Mouse (Mus musculus) forebrain, embryonic 16.5 days (tissue): ENCODE measurements at regions not wholly inside any gene's neighbourhood (a gene's known extent, or its start where the extent isn't known, plus 50 kb on each side); places are given as distances from the start of the nearest gene placed in this dataset.

Experiments used
- ATAC-seq: fragments of 200-750 bp; cut with Nextera tagmentation; 2 replicates; pipeline ENCODE4 v1.8.0; 2017; ENCODE audit warnings: mild to moderate bottlenecking, moderate library complexity
- H3K27ac ChIP-seq: fragments of 300-500 bp; sonication (generic); 2 replicates; pipeline ENCODE4 v1.5.1; 2014; ENCODE audit warnings: low read length, control low read depth
- H3K27me3 ChIP-seq: fragments of 300-500 bp; sonication (generic); replicated peaks from 2 replicates; pipeline ENCODE4 v1.6.1; 2014; ENCODE audit warnings: low read length; ENCODE audit not compliant: control insufficient read depth, insufficient read depth
- H3K36me3 ChIP-seq: fragments of 300-500 bp; sonication (generic); 2 replicates; pipeline ENCODE4 v1.6.1; 2014; ENCODE audit not compliant: control insufficient read depth, insufficient read depth
- H3K4me1 ChIP-seq: fragments of 300-500 bp; sonication (generic); replicated peaks from 2 replicates; pipeline ENCODE4 v1.6.1; 2014; ENCODE audit warnings: low read length; ENCODE audit not compliant: control insufficient read depth, insufficient read depth
- H3K4me2 ChIP-seq: fragments of 300-500 bp; sonication (generic); 2 replicates; pipeline ENCODE4 v1.6.1; 2014; ENCODE audit warnings: mild to moderate bottlenecking, low read length, control low read depth
- H3K4me3 ChIP-seq: fragments of 300-500 bp; sonication (generic); replicated peaks from 2 replicates; pipeline ENCODE4 v1.5.1; 2014; ENCODE audit warnings: mild to moderate bottlenecking, low read length, control low read depth
- H3K9ac ChIP-seq: fragments of 300-500 bp; sonication (generic); replicated peaks from 2 replicates; pipeline ENCODE4 v1.6.1; 2014; ENCODE audit warnings: low read depth, low read length, control low read depth
- H3K9me3 ChIP-seq: fragments of 300-500 bp; sonication (generic); 2 replicates; pipeline ENCODE4 v1.6.1; 2016; ENCODE audit warnings: low read length; ENCODE audit not compliant: control insufficient read depth
- WGBS: fragments of 180-500 bp; shearing (Covaris S2); extraction: QIAGEN DNeasy Blood & Tissue Kit; methylation state at CpG from one replicate; pipeline ENCODE4 v1.1.7; 2014; 5-methylcytosine and 5-hydroxymethylcytosine counted together

- no peak for ATAC-seq
- H3K9me3 ChIP-seq: no peaks in the 10 kb centered on the region
- WGBS: 33% methylated on average over 5 of the region's 5 CpGs
Observed at GRCm38 (mm10) chr7:82047456-82047855, 55.4 kb upstream of the Bnc1 start.

GRCm38 (mm10) chr7:82053411-82053810 lies 61.3 kb upstream of the Bnc1 start:
- Histone ChIP-seq H3K9ac (no peak overlapping the region), H3K36me3 (no peaks in the 10 kb centered on the region), H3K27ac (no peak overlapping the region), H3K4me1 (peaks cover 8% of the 10 kb centered on the region), H3K4me3 (no peak overlapping the region), H3K27me3 (peaks cover 6% of the 10 kb centered on the region), H3K9me3 (no peaks in the 10 kb centered on the region), H3K4me2 (no peak overlapping the region)
- 80% methylated on average over 4 of the region's 4 CpGs for WGBS
- no peak for ATAC-seq

More at GRCm38 (mm10) chr7:82047456-82047855, 55.4 kb upstream of the Bnc1 start:
- no peak overlapping the region for H3K27ac ChIP-seq
- no peak overlapping the region for H3K9ac ChIP-seq
- no peaks in the 10 kb centered on the region for H3K36me3 ChIP-seq
- no peak overlapping the region for H3K4me3 ChIP-seq
- H3K27me3 ChIP-seq: no peaks in the 10 kb centered on the region; the same call in 1 of the 2 replicates
- peaks cover 2% of the 10 kb centered on the region; the same call in 1 of the 2 replicates for H3K4me1 ChIP-seq
- H3K4me2 ChIP-seq: no peak overlapping the region

- H3K4me3 ChIP-seq: peak overlapping the region; percentile 16
- 1% methylated on average over 21 of the region's 21 CpGs for WGBS
- H3K27me3 ChIP-seq: peaks cover 6% of the 10 kb centered on the region; the same call in 1 of the 2 replicates
- H3K4me2 ChIP-seq: peak overlapping the region; percentile 35
- no peaks in the 10 kb centered on the region for H3K9me3 ChIP-seq
- no peak overlapping the region for H3K27ac ChIP-seq
- H3K9ac ChIP-seq: no peak overlapping the region
- ATAC-seq: 0 out of 2 replicates have a peak, but pooled peaks have one; percentile 26
- no peaks in the 10 kb centered on the region for H3K36me3 ChIP-seq
- peaks cover 8% of the 10 kb centered on the region for H3K4me1 ChIP-seq
Observed at GRCm38 (mm10) chr7:82056551-82057230, 64.6 kb upstream of the Bnc1 start.

- no peak overlapping the region for H3K4me3 ChIP-seq
- H3K36me3 ChIP-seq: no peaks in the 10 kb centered on the region
- peaks cover 6% of the 10 kb centered on the region; the same call in 1 of the 2 replicates for H3K4me1 ChIP-seq
- no peaks in the 10 kb centered on the region for H3K9me3 ChIP-seq
- peak; percentile 86 for ATAC-seq
- H3K4me2 ChIP-seq: no peak overlapping the region
- no peaks in the 10 kb centered on the region; the same call in 1 of the 2 replicates for H3K27me3 ChIP-seq
- no peak overlapping the region for H3K27ac ChIP-seq
- H3K9ac ChIP-seq: no peak overlapping the region
- 43% methylated on average over 7 of the region's 7 CpGs for WGBS
Observed at GRCm38 (mm10) chr7:82063407-82063806, 71.3 kb upstream of the Bnc1 start.

- Histone ChIP-seq H3K4me3 (no peak overlapping the region), H3K9ac (no peak overlapping the region), H3K36me3 (no peaks in the 10 kb centered on the region), H3K4me2 (no peak overlapping the region), H3K9me3 (no peaks in the 10 kb centered on the region), H3K27me3 (no peaks in the 10 kb centered on the region), H3K4me1 (no peaks in the 10 kb centered on the region), H3K27ac (no peak overlapping the region)
- WGBS: 68% methylated on average over 7 of the region's 7 CpGs
- ATAC-seq: peak; percentile 67
Observed at GRCm38 (mm10) chr7:82069629-82070450, 77.7 kb upstream of the Bnc1 start.

GRCm38 (mm10) chr7:82070946-82071727 lies 79.0 kb upstream of the Bnc1 start:
- Histone ChIP-seq H3K27me3 (no peaks in the 10 kb centered on the region), H3K27ac (no peak overlapping the region), H3K4me1 (no peaks in the 10 kb centered on the region), H3K36me3 (no peaks in the 10 kb centered on the region), H3K9ac (no peak overlapping the region), H3K9me3 (no peaks in the 10 kb centered on the region), H3K4me3 (no peak overlapping the region), H3K4me2 (no peak overlapping the region)
- 86% methylated on average over 10 of the region's 10 CpGs for WGBS
- no peak for ATAC-seq

GRCm38 (mm10) chr7:82075359-82075758 lies 83.3 kb upstream of the Bnc1 start:
- Histone ChIP-seq H3K4me1 (no peaks in the 10 kb centered on the region), H3K36me3 (no peaks in the 10 kb centered on the region), H3K4me3 (no peak overlapping the region), H3K4me2 (no peak overlapping the region), H3K9ac (no peak overlapping the region), H3K9me3 (no peaks in the 10 kb centered on the region), H3K27ac (no peak overlapping the region), H3K27me3 (no peaks in the 10 kb centered on the region)
- no peak for ATAC-seq
- 91% methylated on average over 2 of the region's 2 CpGs for WGBS

GRCm38 (mm10) chr7:82081851-82082250 lies 89.8 kb upstream of the Bnc1 start:
- Histone ChIP-seq H3K36me3 (no peaks in the 10 kb centered on the region), H3K4me1 (0 out of 2 replicates have a peak, but pooled peaks cover 3% of the 10 kb centered on the region), H3K4me2 (no peak overlapping the region), H3K9ac (no peak overlapping the region), H3K4me3 (no peak overlapping the region), H3K27ac (no peak overlapping the region), H3K9me3 (no peaks in the 10 kb centered on the region), H3K27me3 (no peaks in the 10 kb centered on the region)
- WGBS: 6% methylated on average over 3 of the region's 3 CpGs
- no peak for ATAC-seq

GRCm38 (mm10) chr7:82082883-82083282 lies 90.8 kb upstream of the Sh3gl3 start:
- Histone ChIP-seq H3K4me2 (no peak overlapping the region), H3K9ac (no peak overlapping the region), H3K4me3 (no peak overlapping the region), H3K4me1 (0 out of 2 replicates have a peak, but pooled peaks cover 3% of the 10 kb centered on the region), H3K27ac (no peak overlapping the region), H3K9me3 (no peaks in the 10 kb centered on the region), H3K27me3 (no peaks in the 10 kb centered on the region), H3K36me3 (no peaks in the 10 kb centered on the region)
- WGBS: 28% methylated on average over 5 of the region's 6 CpGs
- 0 out of 2 replicates have a peak, but pooled peaks have one; percentile 47 for ATAC-seq
